Mouse (Mus musculus) forebrain, embryonic 14.5 days (tissue): ENCODE measurements at regions not wholly inside any gene's neighbourhood (a gene's known extent, or its start where the extent isn't known, plus 50 kb on each side); places are given as distances from the start of the nearest gene placed in this dataset.

Experiments used
- ATAC-seq: fragments of 200-750 bp; cut with Nextera tagmentation; 2 replicates; pipeline ENCODE4 v1.8.0; 2017; ENCODE audit warnings: mild to moderate bottlenecking, moderate library complexity
- DNase-seq: peaks from one replicate; pipeline ENCODE4 v3.0.0-alpha.2; 2015; ENCODE audit warnings: low spot score
- H3K27ac ChIP-seq: fragments of 300-500 bp; sonication (generic); 2 replicates; pipeline ENCODE4 v1.5.1; 2014; ENCODE audit warnings: low read depth, mild to moderate bottlenecking, control low read depth, low read length, moderate library complexity
- H3K27me3 ChIP-seq: fragments of 300-500 bp; sonication (generic); replicated peaks from 2 replicates; pipeline ENCODE4 v1.6.1; 2014; ENCODE audit warnings: low read length, control low read depth, mixed read lengths; ENCODE audit not compliant: control insufficient read depth, insufficient read depth
- H3K36me3 ChIP-seq: fragments of 300-500 bp; sonication (generic); 2 replicates; pipeline ENCODE4 v1.6.1; 2014; ENCODE audit warnings: low read length, control low read depth; ENCODE audit not compliant: control insufficient read depth, insufficient read depth
- H3K4me1 ChIP-seq: fragments of 300-500 bp; sonication (generic); 2 replicates; pipeline ENCODE4 v1.6.1; 2014; ENCODE audit warnings: antibody characterized with exemption, low read length, control low read depth; ENCODE audit not compliant: control insufficient read depth, insufficient read depth
- H3K4me2 ChIP-seq: fragments of 300-500 bp; sonication (generic); 2 replicates; pipeline ENCODE4 v1.6.1; 2014; ENCODE audit warnings: mild to moderate bottlenecking, control low read depth, low read length
- H3K4me3 ChIP-seq: fragments of 300-500 bp; sonication (generic); 2 replicates; pipeline ENCODE4 v1.5.1; 2014; ENCODE audit warnings: low read depth, low read length, control low read depth
- H3K9ac ChIP-seq: fragments of 300-500 bp; sonication (generic); 2 replicates; pipeline ENCODE4 v1.6.1; 2014; ENCODE audit warnings: mild to moderate bottlenecking, low read length, control low read depth, moderate library complexity
- H3K9me3 ChIP-seq: fragments of 300-500 bp; sonication (generic); replicated peaks from 2 replicates; pipeline ENCODE4 v1.6.1; 2016; ENCODE audit warnings: low read length, control low read depth, mixed read lengths; ENCODE audit not compliant: control insufficient read depth
- WGBS: fragments of 180-500 bp; shearing (Covaris S2); extraction: QIAGEN DNeasy Blood & Tissue Kit; methylation state at CpG from one replicate; pipeline ENCODE4 v1.1.7; 2014; 5-methylcytosine and 5-hydroxymethylcytosine counted together

DNA sequence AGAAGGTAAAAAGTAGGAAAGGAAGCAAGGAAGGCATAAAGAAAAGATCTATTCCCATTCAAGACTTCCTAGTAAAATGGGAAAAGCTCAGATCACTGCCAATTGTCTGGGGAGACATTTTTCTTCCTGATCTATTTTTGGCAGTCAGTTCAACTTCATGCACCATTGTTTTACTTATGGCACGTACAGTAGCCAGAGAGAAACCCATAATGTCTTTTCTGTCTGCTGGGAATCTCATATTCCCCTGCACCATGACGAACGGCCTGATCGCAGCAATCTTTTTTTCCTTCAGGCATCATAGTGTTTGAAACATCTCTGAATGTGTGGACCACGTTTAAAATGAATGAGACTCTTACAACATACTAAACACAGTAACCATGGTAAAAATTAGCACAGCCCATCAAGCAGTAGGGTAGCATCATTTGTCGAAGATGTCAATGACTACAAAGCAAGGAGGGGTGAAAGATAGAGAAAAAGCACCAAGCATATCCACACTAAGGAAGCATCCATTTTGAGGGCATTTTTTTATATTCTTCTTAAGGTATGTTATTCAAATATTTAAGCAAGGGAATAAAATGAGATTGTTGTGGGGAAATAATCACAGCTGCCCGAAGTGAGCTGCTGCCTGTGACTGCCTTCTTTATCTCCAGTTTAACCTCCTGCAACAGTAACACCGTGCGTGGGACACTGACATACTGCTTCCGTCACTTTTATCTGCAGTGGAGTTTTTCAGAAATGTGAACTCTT, 233.7 kb upstream of the Tbl1xr1 start:
- Histone ChIP-seq H3K9me3 (no peaks in the 10 kb centered on the region), H3K27ac (no peak overlapping the region), H3K4me2 (no peak overlapping the region), H3K9ac (no peak overlapping the region), H3K4me1 (peaks cover 6% of the 10 kb centered on the region; the same call in 1 of the 2 replicates), H3K27me3 (no peaks in the 10 kb centered on the region), H3K4me3 (no peak overlapping the region), H3K36me3 (no peaks in the 10 kb centered on the region)
- 84% methylated on average over 10 of the region's 10 CpGs for WGBS
- ATAC-seq (no peak), DNase-seq (no peak)

DNA sequence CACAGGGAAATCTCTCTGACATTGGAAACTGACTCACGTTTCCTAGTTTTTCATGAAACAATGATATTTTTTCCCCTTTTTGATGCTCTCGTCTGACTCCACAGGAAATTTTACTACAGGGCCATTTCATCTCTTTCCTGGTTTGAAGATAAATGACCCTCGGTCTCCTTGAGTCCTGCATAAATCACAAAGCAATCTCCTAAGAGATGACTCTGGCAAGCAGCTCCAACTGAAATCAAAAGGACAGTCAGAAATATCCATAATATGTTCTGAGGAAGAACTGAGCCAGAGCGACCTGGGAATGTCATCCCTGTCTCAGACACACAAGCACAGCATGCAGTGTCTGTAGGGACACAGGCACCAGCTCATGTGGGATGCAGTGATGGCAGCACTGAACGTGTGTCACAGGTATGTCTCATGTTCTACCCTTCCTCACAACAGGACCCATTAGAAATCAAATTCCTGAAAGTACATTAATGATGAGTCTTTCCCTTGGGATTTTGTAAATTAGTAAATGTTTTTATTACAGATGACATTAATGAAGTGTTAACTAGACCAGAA, 233.1 kb upstream of the Tbl1xr1 start:
- Histone ChIP-seq H3K36me3 (no peaks in the 10 kb centered on the region), H3K27ac (no peak overlapping the region), H3K4me1 (peaks cover 6% of the 10 kb centered on the region; the same call in 1 of the 2 replicates), H3K4me3 (no peak overlapping the region), H3K9me3 (no peaks in the 10 kb centered on the region), H3K9ac (no peak overlapping the region), H3K27me3 (no peaks in the 10 kb centered on the region), H3K4me2 (no peak overlapping the region)
- ATAC-seq = no peak
- no peak for DNase-seq
- WGBS = 82% methylated on average over 5 of the region's 5 CpGs

DNA sequence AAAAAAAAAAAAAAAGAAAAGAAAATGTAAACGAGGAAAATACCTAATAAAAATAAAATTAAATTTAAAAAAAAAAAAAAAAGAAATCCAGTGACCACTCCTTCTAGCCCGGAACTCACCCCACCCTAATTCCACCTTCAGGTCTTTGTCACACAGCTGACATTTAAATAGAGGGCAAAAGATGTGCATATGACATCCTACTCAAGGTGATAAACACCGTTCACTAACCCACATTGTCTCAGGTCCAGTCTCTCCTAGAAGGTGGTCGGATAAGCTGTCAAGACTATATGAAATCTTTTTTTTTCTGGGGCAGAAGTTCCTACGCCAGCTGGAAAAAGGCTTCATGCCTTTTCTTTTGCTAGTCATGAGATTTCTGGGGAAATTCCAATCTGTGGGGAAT, 226.6 kb upstream of the Tbl1xr1 start:
- WGBS = 87% methylated on average over 5 of the region's 5 CpGs
- H3K9ac ChIP-seq = no peak overlapping the region
- ATAC-seq = no peak
- no peak overlapping the region for H3K27ac ChIP-seq
- H3K27me3 ChIP-seq = no peaks in the 10 kb centered on the region
- DNase-seq = no peak
- no peak overlapping the region for H3K4me2 ChIP-seq
- H3K9me3 ChIP-seq = no peaks in the 10 kb centered on the region
- no peaks in the 10 kb centered on the region for H3K36me3 ChIP-seq
- no peak overlapping the region for H3K4me3 ChIP-seq
- H3K4me1 ChIP-seq = no peaks in the 10 kb centered on the region

DNA sequence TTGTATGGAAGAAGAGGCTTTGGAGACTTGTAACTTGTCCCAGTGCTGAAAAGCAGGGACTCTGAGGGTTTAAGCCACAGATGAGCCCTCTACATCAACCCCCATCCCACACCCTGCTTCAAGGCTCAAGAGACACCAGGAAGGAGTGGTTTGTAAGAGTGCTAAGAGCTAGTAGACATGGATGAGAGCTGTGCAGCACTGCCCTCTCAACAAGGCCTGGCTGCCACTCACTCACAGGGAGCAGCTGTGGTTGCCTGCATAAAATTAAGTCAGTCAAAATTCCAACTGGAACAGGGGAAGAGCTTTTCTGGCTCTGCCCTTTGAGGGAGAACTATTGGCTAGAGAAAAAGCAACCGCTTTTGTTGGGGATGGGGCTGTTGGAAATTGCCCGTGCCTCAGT, 225.5 kb upstream of the Tbl1xr1 start:
- Histone ChIP-seq H3K9ac (no peak overlapping the region), H3K4me1 (no peaks in the 10 kb centered on the region), H3K4me3 (no peak overlapping the region), H3K36me3 (no peaks in the 10 kb centered on the region), H3K4me2 (no peak overlapping the region), H3K9me3 (no peaks in the 10 kb centered on the region), H3K27me3 (no peaks in the 10 kb centered on the region), H3K27ac (no peak overlapping the region)
- no peak for DNase-seq
- 0 out of 2 replicates have a peak, but pooled peaks have one; percentile 40 for ATAC-seq
- 87% methylated on average over 2 of the region's 2 CpGs for WGBS

DNA sequence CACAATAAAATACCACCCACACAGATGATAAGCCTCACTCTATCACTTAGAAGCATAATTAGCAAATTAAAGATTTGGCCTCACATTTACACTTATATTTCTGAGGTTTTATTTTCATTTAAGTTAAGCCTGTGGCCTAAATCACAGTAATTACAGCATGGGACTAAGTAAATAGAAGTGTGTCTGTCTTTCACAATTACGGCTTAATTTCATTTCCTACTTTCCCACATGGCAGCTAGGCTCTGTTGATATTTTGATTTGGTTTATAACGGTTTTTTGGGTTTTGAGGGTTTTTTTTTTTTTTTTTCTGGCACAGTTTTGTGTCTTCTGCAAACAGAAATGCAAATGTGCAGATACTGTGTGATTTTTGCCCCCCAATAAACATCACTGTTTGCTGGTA, 222.1 kb upstream of the Tbl1xr1 start:
- WGBS = 62% methylated on average over 2 of the region's 2 CpGs
- Histone ChIP-seq H3K4me3 (no peak overlapping the region), H3K4me1 (no peaks in the 10 kb centered on the region), H3K9ac (no peak overlapping the region), H3K36me3 (no peaks in the 10 kb centered on the region), H3K27ac (no peak overlapping the region), H3K27me3 (no peaks in the 10 kb centered on the region), H3K4me2 (no peak overlapping the region), H3K9me3 (no peaks in the 10 kb centered on the region)
- DNase-seq (no peak), ATAC-seq (no peak)

DNA sequence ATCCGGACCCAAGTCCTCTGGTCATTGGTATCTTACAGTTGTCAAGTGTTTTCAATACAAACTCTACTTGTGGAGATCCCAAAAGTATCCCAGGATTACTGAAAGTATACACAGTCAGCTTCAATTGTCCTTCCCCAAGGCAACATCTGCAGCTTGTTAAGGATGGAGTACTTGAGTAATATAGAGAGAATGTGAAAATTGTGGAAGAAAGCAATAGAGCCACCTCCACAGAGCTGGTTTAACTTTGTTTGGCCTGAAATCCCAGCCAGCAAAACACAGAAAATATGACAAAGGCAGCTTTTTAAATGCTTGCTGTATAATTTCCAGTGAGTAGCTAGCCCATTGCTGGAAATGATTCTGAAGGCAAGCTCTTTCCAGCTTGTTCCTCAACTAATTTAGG, 217.0 kb upstream of the Tbl1xr1 start:
- Histone ChIP-seq H3K36me3 (no peaks in the 10 kb centered on the region), H3K9me3 (0 out of 2 replicates have a peak, but pooled peaks cover 3% of the 10 kb centered on the region), H3K4me2 (no peak overlapping the region), H3K27me3 (no peaks in the 10 kb centered on the region), H3K4me3 (no peak overlapping the region), H3K4me1 (no peaks in the 10 kb centered on the region), H3K27ac (no peak overlapping the region), H3K9ac (no peak overlapping the region)
- 94% methylated on average over 1 of the region's 1 CpGs for WGBS
- ATAC-seq = no peak
- DNase-seq = no peak

DNA sequence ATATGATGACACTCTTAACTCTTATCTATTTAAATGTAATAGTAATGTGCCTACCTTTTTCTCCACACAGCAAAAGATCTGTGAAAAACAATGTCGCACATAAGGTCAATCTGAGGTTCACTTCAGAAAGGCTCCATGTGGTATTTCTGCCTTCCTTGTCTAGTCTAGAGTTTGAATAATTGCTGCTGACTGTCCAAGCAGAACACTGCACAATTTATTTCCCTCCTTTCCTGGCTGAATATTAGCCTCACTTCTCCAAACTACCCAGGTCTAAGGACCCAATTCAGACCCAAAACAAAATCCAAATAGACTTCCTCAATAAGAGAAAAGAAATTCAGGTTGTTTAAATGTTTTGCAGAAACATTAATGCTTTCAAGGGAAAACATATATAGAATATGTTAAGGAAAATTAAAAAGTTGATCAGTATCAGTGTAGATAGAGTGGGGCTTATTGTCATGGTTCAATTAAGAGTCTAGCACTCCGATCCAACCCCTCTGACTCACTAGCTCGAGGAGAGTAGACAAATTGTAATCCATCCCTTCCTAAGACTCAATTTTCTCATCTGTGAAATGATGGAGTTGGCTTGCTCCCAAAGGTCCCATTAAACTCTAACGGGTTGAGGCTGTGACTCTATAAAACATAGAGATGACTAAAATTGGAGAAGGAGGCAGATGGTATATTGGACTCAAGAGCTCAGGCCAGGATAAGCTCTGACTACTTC, 215.4 kb upstream of the Tbl1xr1 start:
- no peak overlapping the region for H3K4me2 ChIP-seq
- WGBS = 69% methylated on average over 4 of the region's 4 CpGs
- H3K9ac ChIP-seq = no peak overlapping the region
- H3K27me3 ChIP-seq = no peaks in the 10 kb centered on the region
- DNase-seq (no peak), ATAC-seq (no peak)
- no peaks in the 10 kb centered on the region for H3K36me3 ChIP-seq
- no peaks in the 10 kb centered on the region for H3K4me1 ChIP-seq
- H3K9me3 ChIP-seq = 0 out of 2 replicates have a peak, but pooled peaks cover 3% of the 10 kb centered on the region
- no peak overlapping the region for H3K4me3 ChIP-seq
- no peak overlapping the region for H3K27ac ChIP-seq

DNA sequence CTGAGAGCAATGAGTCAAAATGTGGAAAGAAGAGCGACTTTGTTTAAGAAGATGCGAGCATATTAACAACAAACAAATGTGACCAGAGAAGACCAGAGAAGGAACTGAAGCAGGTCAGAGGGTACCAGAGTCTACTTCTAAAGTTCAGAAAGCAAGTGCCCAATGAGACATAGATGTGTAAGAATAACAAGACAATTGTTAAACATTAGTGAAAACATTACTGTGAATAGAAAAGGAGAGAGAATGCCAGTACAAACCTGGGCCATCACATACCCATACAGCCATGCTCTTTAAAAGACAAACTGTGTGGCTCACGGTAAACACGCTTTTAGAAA, 214.8 kb upstream of the Tbl1xr1 start:
- ATAC-seq (no peak), DNase-seq (no peak)
- Histone ChIP-seq H3K27me3 (no peaks in the 10 kb centered on the region), H3K4me1 (no peaks in the 10 kb centered on the region), H3K9ac (no peak overlapping the region), H3K4me3 (no peak overlapping the region), H3K36me3 (no peaks in the 10 kb centered on the region), H3K4me2 (no peak overlapping the region), H3K27ac (no peak overlapping the region), H3K9me3 (0 out of 2 replicates have a peak, but pooled peaks cover 3% of the 10 kb centered on the region)
- WGBS = 90% methylated on average over 4 of the region's 4 CpGs

DNA sequence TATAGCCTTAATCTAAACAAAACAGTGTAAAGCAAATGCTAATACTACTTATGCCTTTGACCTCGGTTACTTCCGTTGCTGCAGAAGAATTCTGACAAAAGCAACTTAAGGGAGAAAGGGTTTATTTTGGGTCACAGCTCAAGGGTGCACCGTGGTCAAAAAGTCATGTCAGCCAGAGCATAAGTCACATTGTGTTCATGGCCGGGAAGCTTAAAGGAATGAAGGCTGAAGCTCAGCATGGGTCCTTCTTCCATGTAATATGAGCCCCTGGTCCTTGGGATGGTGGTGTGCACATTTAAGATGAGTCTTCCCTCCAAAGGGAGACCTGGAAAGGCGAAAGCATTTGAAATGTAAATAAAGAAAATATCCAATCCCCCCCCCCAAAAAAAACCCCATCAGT, 212.1 kb upstream of the Tbl1xr1 start:
- Histone ChIP-seq H3K27me3 (no peaks in the 10 kb centered on the region), H3K36me3 (no peaks in the 10 kb centered on the region), H3K9me3 (0 out of 2 replicates have a peak, but pooled peaks cover 3% of the 10 kb centered on the region), H3K4me3 (no peak overlapping the region), H3K9ac (no peak overlapping the region), H3K4me1 (no peaks in the 10 kb centered on the region), H3K4me2 (no peak overlapping the region), H3K27ac (no peak overlapping the region)
- ATAC-seq (no peak), DNase-seq (no peak)
- WGBS = 59% methylated on average over 5 of the region's 5 CpGs
